Mouse (Mus musculus) left cerebral cortex, adult 18-20 months (tissue): ENCODE measurements at regions not wholly inside any gene's neighbourhood (a gene's known extent, or its start where the extent isn't known, plus 50 kb on each side); places are given as distances from the start of the nearest gene placed in this dataset.

Experiments used
- DNase-seq, 2 experiments: peaks; one replicate each; pipeline ENCODE4 v3.0.0; 2021 to 2022; ENCODE audit warnings: low spot score in 2 of 2, mixed read lengths in 1 of 2

GRCm38 (mm10) chr7:70972023-70972400, 379.3 kb downstream of the Gm10295 start:
- no peak for DNase-seq

DNA sequence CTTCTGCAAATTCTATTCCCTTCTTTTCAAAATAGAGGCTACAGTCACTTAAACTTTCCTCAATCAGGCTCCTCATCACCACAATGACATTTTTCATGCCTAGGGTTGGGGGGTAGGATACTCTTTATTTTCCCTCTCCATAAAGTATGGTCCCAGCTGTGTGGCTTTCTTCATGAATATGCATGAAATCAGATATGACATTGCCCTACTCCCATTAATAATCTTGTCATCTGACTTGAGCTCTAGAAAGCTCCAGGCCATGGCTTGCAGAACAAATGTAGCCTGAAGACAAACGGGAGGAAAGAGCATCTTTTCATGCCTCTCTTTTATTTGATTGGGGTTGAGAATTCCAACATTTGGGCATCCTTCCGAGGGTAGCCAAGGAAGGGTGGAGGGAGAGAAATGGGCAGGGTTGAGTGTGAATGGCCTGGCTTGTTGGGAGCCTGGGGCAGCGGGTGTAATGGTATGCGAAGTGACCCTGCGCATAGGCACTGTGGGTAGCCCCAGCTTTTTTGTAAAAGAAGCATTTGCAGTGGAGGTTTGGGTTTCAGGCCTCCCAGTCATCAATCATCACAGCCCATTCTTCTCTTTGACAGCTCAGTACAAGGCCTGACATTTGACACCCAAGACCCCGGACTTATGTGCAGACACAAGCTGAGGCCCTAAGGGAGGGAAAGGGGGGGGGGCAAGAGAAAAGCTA, 379.8 kb downstream of the Gm10295 start:
- DNase-seq = no peak

- no peak for DNase-seq
Observed at GRCm38 (mm10) chr7:70952318-70952959, 398.8 kb downstream of the Gm10295 start.

- no peak for DNase-seq
Observed at GRCm38 (mm10) chr7:70948281-70948680, 403.0 kb downstream of the Gm10295 start.

GRCm38 (mm10) chr7:70946260-70946659, 405.0 kb downstream of the Gm10295 start:
- no peak for DNase-seq

DNA sequence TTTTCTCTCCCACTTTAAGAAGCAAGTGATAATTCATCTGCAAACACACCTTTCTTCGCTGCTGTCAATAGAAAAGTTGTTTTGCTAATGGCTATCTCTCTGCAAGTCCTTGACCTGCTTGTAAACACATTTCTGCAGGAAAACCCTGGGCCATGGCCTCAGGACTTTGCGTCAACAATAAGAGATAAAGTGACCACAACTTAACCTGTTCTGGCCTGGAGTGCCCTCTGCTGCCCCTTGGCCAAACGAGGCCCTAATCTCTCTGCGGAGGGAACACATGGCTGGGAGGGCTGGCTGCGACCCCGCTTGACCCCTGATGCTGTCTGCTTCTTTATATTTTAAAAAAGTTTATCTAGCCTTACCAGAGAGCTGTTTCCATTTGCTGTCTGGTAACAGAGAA, 420.4 kb downstream of the Gm10295 start:
- DNase-seq = no peak

- no peak for DNase-seq
Observed at GRCm38 (mm10) chr7:70929935-70930334, 421.4 kb downstream of the Gm10295 start.

DNA sequence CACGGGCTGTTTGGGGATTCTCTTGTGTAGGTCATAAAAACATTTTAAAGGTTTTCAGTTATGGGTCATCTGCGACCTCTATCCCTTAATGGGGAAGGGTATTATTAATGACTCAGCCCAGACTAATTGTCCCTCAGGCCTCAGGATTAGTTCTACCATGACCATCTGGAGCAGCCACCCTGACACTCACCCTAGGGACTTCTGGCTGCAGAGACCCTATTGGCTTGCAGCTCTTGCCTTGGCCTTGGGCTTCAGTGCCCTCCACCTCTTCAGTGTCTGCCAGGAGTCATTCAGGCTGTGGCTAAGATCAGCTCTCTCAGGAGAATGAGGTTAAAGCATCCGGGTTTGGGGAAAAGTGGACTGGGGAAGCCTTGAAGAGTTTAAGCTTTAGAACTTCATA, 423.3 kb downstream of the Gm10295 start:
- DNase-seq = no peak

DNA sequence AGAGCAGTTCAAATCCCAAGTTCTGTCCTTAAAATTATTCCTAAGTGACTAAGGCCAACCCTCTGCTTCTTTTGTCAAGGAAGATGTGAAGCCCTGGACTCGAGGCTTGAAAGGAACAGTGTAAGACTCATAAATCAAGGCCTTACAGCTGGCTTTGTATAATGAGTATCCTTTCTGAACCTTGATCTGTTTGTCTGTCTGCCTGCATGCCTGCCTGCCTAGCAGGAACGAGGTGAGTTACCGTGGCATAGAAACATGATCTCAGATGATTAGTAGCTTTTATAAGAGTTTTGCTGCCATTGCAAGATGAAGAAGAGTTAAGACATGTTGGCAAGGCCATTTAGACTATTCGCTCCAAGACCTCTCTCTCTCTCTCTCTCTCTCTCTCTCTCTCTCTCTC, 434.3 kb downstream of the Gm10295 start:
- DNase-seq = no peak

DNA sequence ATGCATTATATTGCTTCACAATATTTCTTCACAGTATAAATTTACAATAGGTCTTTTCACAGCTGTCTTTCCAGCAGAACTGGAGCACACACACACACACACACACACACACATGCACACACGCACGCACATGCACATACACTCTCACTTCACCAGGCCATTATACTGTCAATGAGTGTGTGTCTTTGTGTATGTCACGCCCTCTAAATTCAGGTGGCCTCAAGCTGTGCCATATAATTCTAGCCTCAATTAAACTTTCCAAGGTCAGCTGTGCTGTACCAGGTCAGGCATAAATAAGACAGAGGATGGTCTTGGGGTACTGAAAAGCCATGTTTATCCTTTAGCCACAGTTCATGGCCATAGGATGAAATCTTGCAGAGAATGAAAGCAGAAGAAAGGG, 442.4 kb downstream of the Gm10295 start:
- DNase-seq = no peak

DNA sequence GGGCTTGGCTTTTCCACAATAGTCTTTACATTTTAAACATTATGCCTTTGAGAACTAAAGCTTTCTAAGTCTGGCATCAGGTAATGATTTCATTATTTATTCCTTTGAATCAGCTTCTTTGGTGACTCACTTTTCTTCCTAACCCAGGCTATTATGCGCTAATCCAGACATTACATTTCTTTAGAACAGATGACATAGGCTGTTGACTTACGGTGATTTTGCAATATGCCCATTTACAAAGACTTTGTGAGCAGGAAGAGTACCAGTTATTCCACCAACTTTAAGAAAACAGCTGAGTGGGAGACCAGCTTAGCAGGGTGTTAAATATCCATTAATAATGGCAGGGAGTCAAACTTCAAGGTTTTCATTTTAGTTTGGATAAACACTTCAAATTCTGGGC, 459.6 kb downstream of the Gm10295 start:
- DNase-seq = no peak

DNA sequence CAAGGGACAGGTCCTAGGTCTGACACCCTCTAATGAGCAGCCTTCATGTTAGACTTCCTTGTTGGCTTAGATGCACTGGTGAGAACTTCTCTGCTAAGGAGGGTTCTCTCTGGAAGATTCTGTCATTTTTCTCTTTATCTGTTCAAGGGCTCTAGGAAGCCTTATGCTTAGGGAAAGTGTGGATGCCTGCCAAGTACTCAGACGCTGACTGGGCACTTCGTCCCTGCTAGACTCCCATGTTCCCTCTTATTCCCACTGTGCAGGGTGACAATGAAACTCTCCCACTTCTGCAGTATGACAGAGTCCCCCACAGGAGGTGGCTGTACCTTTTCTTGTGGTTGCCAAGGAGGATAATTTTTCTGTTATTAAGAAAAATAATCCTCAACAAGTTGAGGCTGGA, 470.8 kb downstream of the Gm10295 start:
- no peak for DNase-seq

GRCm38 (mm10) chr7:70874393-70874792, 476.9 kb downstream of the Gm10295 start:
- no peak for DNase-seq

DNA sequence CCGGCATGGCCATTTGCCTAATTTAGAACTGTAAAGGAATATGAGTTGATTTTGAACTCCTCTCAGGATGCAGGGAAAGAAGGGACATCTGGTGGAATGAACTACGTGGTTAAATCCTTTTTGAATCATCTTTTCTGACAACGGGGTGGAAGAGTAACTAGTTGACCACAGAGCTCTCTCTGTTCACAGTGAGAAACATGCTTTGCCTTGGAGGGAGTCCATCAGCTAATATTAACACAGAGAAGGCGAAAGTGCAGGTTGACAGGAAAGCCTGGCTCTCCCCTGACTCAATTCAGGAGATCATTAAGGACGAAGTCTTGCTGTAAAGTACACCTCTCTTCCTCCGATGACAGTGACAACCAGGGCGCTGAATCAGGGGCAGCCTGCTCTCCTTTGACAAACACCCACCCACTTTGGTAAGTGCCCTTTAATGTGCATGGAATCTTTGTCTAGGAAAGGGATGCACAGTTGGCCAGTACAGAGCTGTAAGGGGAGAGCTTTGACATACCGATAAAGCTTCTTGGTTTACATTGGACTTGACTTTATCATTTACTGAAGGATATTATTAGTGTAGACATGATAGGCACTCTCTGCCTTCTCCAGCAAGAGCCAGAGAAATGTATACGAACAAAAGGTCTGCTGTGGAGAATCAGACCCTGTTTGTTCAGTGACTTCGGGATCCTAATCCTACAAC, 480.3 kb downstream of the Gm10295 start:
- DNase-seq = no peak

DNA sequence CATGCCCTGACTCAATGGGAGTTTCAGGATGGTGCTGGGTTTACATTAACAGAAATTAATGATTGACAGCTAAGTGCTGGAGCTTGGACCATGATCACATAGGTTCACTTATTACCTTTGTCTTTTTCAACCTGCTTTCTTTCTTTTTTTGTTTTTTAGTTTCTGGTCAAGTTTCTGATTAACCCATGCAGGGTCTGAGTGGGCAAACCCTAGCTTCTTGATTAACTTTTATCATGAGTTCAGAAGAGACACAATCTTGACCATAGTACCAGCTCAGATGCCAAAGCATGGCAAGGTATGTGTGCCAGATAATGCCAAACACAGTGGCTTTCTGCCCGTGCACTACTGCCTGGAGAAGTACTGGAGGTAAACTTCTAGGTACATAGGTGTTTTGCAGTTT, 482.2 kb downstream of the Gm10295 start:
- no peak for DNase-seq

GRCm38 (mm10) chr7:70859957-70860356, 491.3 kb downstream of the Gm10295 start:
- no peak for DNase-seq

DNA sequence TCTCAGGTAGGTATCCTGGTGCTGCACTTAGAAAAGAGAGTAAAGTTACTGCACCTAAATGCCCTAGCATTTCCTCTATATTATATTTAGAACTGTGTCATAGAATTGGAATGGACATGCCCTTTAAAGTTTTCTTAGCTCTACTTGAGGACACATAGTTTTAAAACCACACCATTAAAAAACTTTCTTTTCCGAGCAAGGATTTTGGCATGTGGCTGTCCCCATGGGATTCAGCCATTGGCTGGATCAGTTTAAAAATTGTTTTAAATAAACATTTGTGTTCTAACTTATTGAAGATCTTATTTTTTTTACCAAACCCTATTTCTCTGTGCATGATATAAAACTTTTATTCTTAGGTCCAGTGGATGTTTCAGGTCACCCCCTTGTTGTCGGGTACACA, 484.2 kb upstream of the Nr2f2 start:
- DNase-seq = no peak

GRCm38 (mm10) chr7:70848016-70848776, 481.7 kb upstream of the Nr2f2 start:
- DNase-seq = no peak

DNA sequence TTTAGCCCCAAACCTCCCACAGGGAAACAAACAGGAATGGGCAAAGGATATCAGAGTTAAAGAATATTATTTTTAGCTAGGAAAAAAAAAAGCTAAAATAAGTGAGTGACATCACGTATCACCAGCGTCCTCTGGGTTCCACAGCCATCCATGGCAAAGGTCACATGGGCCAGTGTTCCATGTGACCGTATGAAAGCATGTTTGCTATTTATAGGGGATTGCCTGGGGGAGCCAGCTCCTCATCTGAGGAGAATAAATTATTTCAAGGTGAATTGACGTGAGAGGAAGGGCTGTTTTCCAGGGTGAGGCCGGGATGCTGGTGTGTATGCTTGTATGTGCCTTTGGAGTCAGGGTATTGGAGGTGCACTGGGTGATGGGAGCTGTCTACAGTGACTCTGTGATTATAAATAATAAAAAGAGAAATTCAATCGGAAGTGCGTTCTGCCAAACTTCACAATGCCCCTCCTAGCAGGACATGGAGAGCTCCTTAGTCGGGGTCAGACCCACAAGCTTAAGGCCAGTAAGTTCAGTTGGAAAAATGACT, 481.0 kb upstream of the Nr2f2 start:
- DNase-seq = no peak

DNA sequence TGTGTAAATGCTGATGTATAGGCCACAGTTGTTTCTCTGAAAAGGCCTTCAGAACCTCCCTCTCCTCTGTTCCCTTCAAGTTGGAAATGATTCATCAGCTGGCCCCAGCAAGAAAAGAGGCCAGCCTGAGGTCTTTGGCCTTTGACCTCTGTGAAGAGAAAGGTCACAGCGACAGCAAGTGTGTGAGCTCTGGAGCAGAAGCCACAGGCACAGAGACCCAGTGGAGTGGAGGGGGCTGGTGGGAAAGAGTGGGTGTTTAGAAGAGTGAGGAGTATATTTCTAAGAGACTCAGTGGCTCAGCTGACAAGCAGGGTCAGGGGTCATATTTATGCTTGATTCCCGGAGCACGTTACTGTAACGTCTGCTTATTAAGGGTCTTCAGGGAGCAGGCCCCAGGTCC, 479.5 kb upstream of the Nr2f2 start:
- DNase-seq = no peak

DNA sequence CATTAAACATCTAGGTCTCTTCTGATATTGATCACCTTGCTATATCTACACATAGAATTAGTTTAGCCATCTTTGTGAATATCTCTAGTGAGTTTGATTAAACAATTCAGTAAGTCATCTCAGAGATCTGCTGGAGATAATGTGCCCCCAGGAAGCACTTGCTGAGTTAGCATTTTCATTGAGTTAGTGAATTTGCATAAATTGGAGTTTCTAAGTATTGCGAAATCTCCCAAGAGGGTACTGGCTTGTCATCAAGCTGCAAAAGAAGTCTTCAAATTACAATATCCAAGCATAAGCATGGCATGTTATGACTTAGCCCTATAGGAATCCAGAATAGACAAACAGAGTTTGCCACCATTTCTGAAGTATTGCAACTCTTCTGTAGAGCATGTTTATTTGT, 473.6 kb upstream of the Nr2f2 start:
- no peak for DNase-seq

GRCm38 (mm10) chr7:70839190-70839589, 472.7 kb upstream of the Nr2f2 start:
- DNase-seq = no peak
